Mouse (Mus musculus) activated CD4-positive, CD25-positive, alpha-beta regulatory T cell, adult 4 months (primary cell): ENCODE data around the gene Ehd1. TPM values are rescaled to one million over a fixed set of nuclear protein-coding genes. Genes with fewer than 3 reads are reported as not detected.
A peak's percentile ranks its signal among the peaks of the same experiment; 100 is the strongest.

Experiments
- ATAC-seq: one replicate; pipeline ENCODE4 v1.8.0; 2017
- polyA plus RNA-seq, 2 experiments: library from polyadenylated mRNA; unstranded; fragments of 100-300 nt; shearing (Covaris generic); gene quantifications; one replicate each; pipeline ENCODE4 v1.2.1; 2017

Ehd1 gene
- polyA plus RNA-seq, result 10 to 100 TPM; 11.0 to 15.2 TPM

- peak; percentile 87 for ATAC-seq
Observed at GRCm38 (mm10) chr19:6276426-6277421, at the start of gene Ehd1. Gene Ehd1 (plus strand): TSS chr19:6276725.

- no peak for ATAC-seq
Observed at GRCm38 (mm10) chr19:6226763-6227162, 49.8 kb upstream of the Ehd1 start.

GRCm38 (mm10) chr19:6227864-6228263, 48.7 kb upstream of the Ehd1 start:
- ATAC-seq, result no peak

GRCm38 (mm10) chr19:6230411-6230810, 46.1 kb upstream of the Ehd1 start:
- no peak for ATAC-seq

GRCm38 (mm10) chr19:6231036-6231435, 45.5 kb upstream of the Ehd1 start:
- ATAC-seq, result no peak

GRCm38 (mm10) chr19:6233647-6234046, 42.9 kb upstream of the Ehd1 start:
- no peak for ATAC-seq

- ATAC-seq, result no peak
Observed at GRCm38 (mm10) chr19:6234337-6235083, 42.0 kb upstream of the Ehd1 start.

- ATAC-seq, result peak; percentile 93
Observed at GRCm38 (mm10) chr19:6235084-6236052, 41.2 kb upstream of the Ehd1 start, which contains the start of gene Ppp2r5b. Gene Ppp2r5b (minus strand): TSS chr19:6235872.

GRCm38 (mm10) chr19:6236053-6236441, 40.5 kb upstream of the Ehd1 start:
- ATAC-seq, result peak; percentile 67

GRCm38 (mm10) chr19:6236842-6237241, 39.7 kb upstream of the Ehd1 start:
- no peak for ATAC-seq

GRCm38 (mm10) chr19:6238740-6239139, 37.8 kb upstream of the Ehd1 start:
- ATAC-seq, result no peak

GRCm38 (mm10) chr19:6240136-6240535, 36.4 kb upstream of the Ehd1 start:
- ATAC-seq, result no peak

GRCm38 (mm10) chr19:6240725-6241124, 35.8 kb upstream of the Ehd1 start:
- ATAC-seq, result no peak

GRCm38 (mm10) chr19:6241274-6242107, 35.0 kb upstream of the Ehd1 start, which contains the start of gene Atg2a:
Gene Atg2a (plus strand): TSS chr19:6241668.
- peak; percentile 87 for ATAC-seq

GRCm38 (mm10) chr19:6242281-6242680, 34.2 kb upstream of the Ehd1 start:
- ATAC-seq, result peak; percentile 70

GRCm38 (mm10) chr19:6243226-6243625, 33.3 kb upstream of the Ehd1 start:
- no peak for ATAC-seq

GRCm38 (mm10) chr19:6245806-6246205, 30.7 kb upstream of the Ehd1 start:
- no peak for ATAC-seq

- ATAC-seq, result no peak
Observed at GRCm38 (mm10) chr19:6247526-6248300, 28.8 kb upstream of the Ehd1 start.

- no peak for ATAC-seq
Observed at GRCm38 (mm10) chr19:6253021-6253420, 23.5 kb upstream of the Ehd1 start.

GRCm38 (mm10) chr19:6260428-6260827, 16.1 kb upstream of the Ehd1 start:
- ATAC-seq, result no peak
